Mouse (Mus musculus) heart, adult 2 months (tissue): ENCODE measurements around the gene Gm17651.

ENCODE experiments used
- CTCF ChIP-seq: fragments of 200-600 bp; IDR thresholded peaks from 2 replicates; pipeline ENCODE4 v1.8.1; 2022; ENCODE audit warnings: antibody characterized with exemption, mild to moderate bottlenecking, moderate library complexity
- POLR2A ChIP-seq: fragments of 200-500 bp; IDR thresholded peaks from 2 replicates; pipeline ENCODE4 v1.6.1; 2011; ENCODE audit warnings: mild to moderate bottlenecking, low read depth, low read length, control low read depth; ENCODE audit not compliant: insufficient read depth

DNA sequence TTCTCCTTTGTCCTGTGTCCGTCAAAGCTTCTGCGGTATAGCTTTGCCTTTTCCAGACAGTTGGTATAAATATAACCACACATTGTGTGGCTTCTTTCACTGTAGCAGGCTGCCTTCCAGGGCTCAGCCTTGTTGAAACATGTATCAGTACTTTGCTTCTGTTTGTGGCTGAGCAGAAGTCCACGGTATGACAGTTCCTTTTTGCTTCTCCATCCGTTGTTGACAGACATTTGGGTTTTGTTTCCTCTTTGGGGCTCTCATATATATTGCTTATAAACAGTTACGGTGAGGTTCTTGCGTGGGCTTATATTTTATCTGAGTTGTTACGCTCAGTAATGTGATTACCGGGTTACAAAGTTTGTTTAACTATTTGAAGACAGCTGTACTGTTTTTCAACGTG lies 9.0 kb downstream of the Gm17651 start:
- TF ChIP-seq CTCF (no peak), POLR2A (no peak)
